In genomic region chr5:75154621-75155235, GRCm38 (mm10) we compare ENCODE assay signal across 8 mouse cellular contexts. TPM values are rescaled to one million over a fixed set of nuclear protein-coding genes. Genes with fewer than 3 reads are reported as not detected.
DNase-seq lines count a peak whose midpoint lies in the region; ATAC-seq and TF ChIP-seq lines count a peak whose summit lies in the region.

No protein-coding gene starts in this region.

- peaks cover 32% of the 10 kb centered on the region; the same call in 1 of the 2 replicates for H3K27me3 ChIP-seq in intestine, embryonic 14.5 days (replicated peaks; ENCODE audit: control insufficient read depth, insufficient read depth, low read length)
- peaks cover 71% of the 10 kb centered on the region for H3K27me3 ChIP-seq in liver, postnatal 0 days (ENCODE audit: insufficient read depth, low read length)
- H3K27me3 ChIP-seq in stomach, embryonic 15.5 days (replicated peaks) = peaks cover 22% of the 10 kb centered on the region

- no peak for TF ChIP-seq EP300 in liver, postnatal 0 days (IDR thresholded peaks at IDR 0.05; ENCODE audit: low read depth)

- intact Hi-C loops in gastrocnemius, adult 2 months (cut with DNase I) = loop anchor here (5.0 kb wide), 4 partner anchors 192 to 1302 kb away; no protein-coding TSS in a partner anchor

- H3K9ac ChIP-seq in intestine, embryonic 14.5 days (ENCODE audit: low read length) = peak overlapping the region; percentile 93
- no peak overlapping the region for H3K9ac ChIP-seq in liver, postnatal 0 days (replicated peaks)
- peak overlapping the region; percentile 23 for H3K9ac ChIP-seq in stomach, embryonic 15.5 days

- H3K36me3 ChIP-seq in intestine, embryonic 14.5 days (ENCODE audit: control insufficient read depth, insufficient read depth, low read length) = no peaks in the 10 kb centered on the region
- H3K36me3 ChIP-seq in liver, postnatal 0 days (replicated peaks; ENCODE audit: insufficient read depth, low read length) = no peaks in the 10 kb centered on the region
- no peaks in the 10 kb centered on the region for H3K36me3 ChIP-seq in stomach, embryonic 15.5 days

- ATAC-seq in intestine, embryonic 14.5 days (replicated peaks; ENCODE audit: low FRiP score, low TSS enrichment, low read depth) = no peak
- no peak for ATAC-seq in liver, postnatal 0 days
- ATAC-seq in stomach, embryonic 15.5 days (ENCODE audit: insufficient read depth, low FRiP score, low read depth) = no peak
- no peak for ATAC-seq in megakaryocyte progenitor cell, adult 5-6 weeks (replicated peaks; ENCODE audit: poor library complexity)

- H3K9me3 ChIP-seq in intestine, embryonic 14.5 days (ENCODE audit: control insufficient read depth, low read length) = no peaks in the 10 kb centered on the region
- H3K9me3 ChIP-seq in liver, postnatal 0 days (ENCODE audit: low read length) = no peaks in the 10 kb centered on the region
- H3K9me3 ChIP-seq in stomach, embryonic 15.5 days = no peaks in the 10 kb centered on the region

- H3K27ac ChIP-seq in gastrocnemius, adult 2 months = peak overlapping the region; percentile 81
- H3K27ac ChIP-seq in intestine, embryonic 14.5 days (ENCODE audit: low read depth) = peak overlapping the region; percentile 96
- H3K27ac ChIP-seq in liver, postnatal 0 days (ENCODE audit: low read depth) = peak overlapping the region; percentile 41; the same call in 1 of the 2 replicates
- H3K27ac ChIP-seq in stomach, embryonic 15.5 days = peak overlapping the region; percentile 90

- peak overlapping the region; percentile 55 for H3K4me2 ChIP-seq in intestine, embryonic 14.5 days (ENCODE audit: low read length)
- H3K4me2 ChIP-seq in liver, postnatal 0 days (ENCODE audit: low read depth, low read length) = peak overlapping the region; percentile 61
- peak overlapping the region; percentile 53 for H3K4me2 ChIP-seq in stomach, embryonic 15.5 days

- TF ChIP-seq CTCF in gastrocnemius, adult 2 months (IDR thresholded peaks at IDR 0.05) = no peak
- no peak for TF ChIP-seq CTCF in liver, postnatal 0 days (IDR thresholded peaks at IDR 0.05; ENCODE audit: low read depth)

- under 1% methylated on average over 21 of the region's 21 CpGs for WGBS in intestine, embryonic 14.5 days
- WGBS in liver, postnatal 0 days (ENCODE audit: insufficient replicate concordance) = 3% methylated on average over 21 of the region's 21 CpGs
- 1% methylated on average over 21 of the region's 21 CpGs for WGBS in stomach, embryonic 15.5 days

- peaks cover 6% of the 10 kb centered on the region for H3K4me1 ChIP-seq in intestine, embryonic 14.5 days (replicated peaks; ENCODE audit: control insufficient read depth, insufficient read depth, low read length)
- peaks cover 20% of the 10 kb centered on the region for H3K4me1 ChIP-seq in liver, postnatal 0 days (ENCODE audit: insufficient read depth)
- H3K4me1 ChIP-seq in stomach, embryonic 15.5 days = peaks cover 30% of the 10 kb centered on the region

- H3K4me3 ChIP-seq in gastrocnemius, adult 2 months = peak overlapping the region; percentile 77
- peak overlapping the region; percentile 63 for H3K4me3 ChIP-seq in intestine, embryonic 14.5 days (ENCODE audit: low read depth, low read length)
- H3K4me3 ChIP-seq in liver, postnatal 0 days (ENCODE audit: low read depth, low read length) = peak overlapping the region; percentile 40
- peak overlapping the region; percentile 59 for H3K4me3 ChIP-seq in stomach, embryonic 15.5 days (replicated peaks)

- DNase-seq in urinary bladder, adult 2 months (ENCODE audit: low spot score) = peak; percentile 25
- DNase-seq in urinary bladder, postnatal 10 days (ENCODE audit: low spot score) = no peak
- peak; percentile 73 for DNase-seq in gastrocnemius, adult 2 months
- DNase-seq in intestine, embryonic 14.5 days (ENCODE audit: low spot score) = peak; percentile 82
- no peak for DNase-seq in liver, postnatal 0 days
- DNase-seq in layer of hippocampus, adult 18-20 months (ENCODE audit: low spot score in 2 of 2) = no peak

RNA-seq across cellular contexts. Expression of gene Pdgfra, which starts 2.6 kb away (rescaled TPM):
- 33.3 and 53.6 TPM in 2 replicates for polyA plus RNA-seq in urinary bladder, adult 2 months (2012; rRNA removed)
- total RNA-seq in gastrocnemius, adult 2 months (2021) = 10 to 100 TPM; 16.6 to 21.7 TPM
- 50.9 and 62.3 TPM in 2 replicates for polyA plus RNA-seq in intestine, embryonic 14.5 days (2014; fragmentation: Nextera tagmentation; extraction: Ambion mirVana)
- polyA plus RNA-seq in liver, postnatal 0 days (2015; fragmentation: Nextera tagmentation; extraction: Ambion mirVana) = 1.3 TPM in 2 replicates
- polyA plus RNA-seq in stomach, embryonic 15.5 days (2015; fragmentation: Nextera tagmentation; extraction: Ambion mirVana) = 29.2 and 34.8 TPM in 2 replicates
- total RNA-seq in megakaryocyte progenitor cell, adult 5-6 weeks (2015) = not detected in 2 replicates
- total RNA-seq in megakaryocyte progenitor cell, adult 5-6 weeks (2017) = 0.08 TPM in 1 of 2 replicates, not detected in the other
- total RNA-seq in layer of hippocampus, adult 18-20 months (2021) = 10 to 100 TPM; 31.8 to 33.5 TPM

Comparison
In these comparisons a context has a peak if more than half of its experiments do, and no peak if none do; other contexts are left out.
1. DNase-seq: peak in urinary bladder, adult 2 months (single experiment), gastrocnemius, adult 2 months (single experiment) and intestine, embryonic 14.5 days (single experiment); none in urinary bladder, postnatal 10 days (single experiment), liver, postnatal 0 days (single experiment) and layer of hippocampus, adult 18-20 months (0 of 2).
2. H3K27ac ChIP-seq: peak in every context shown above with its lines; median percentile 96 in intestine, embryonic 14.5 days; 90 in stomach, embryonic 15.5 days; 81 in gastrocnemius, adult 2 months; 41 in liver, postnatal 0 days.
3. RNA of gene Pdgfra, which starts 2.6 kb away (polyA plus RNA-seq): 50.9 to 62.3 TPM in intestine, embryonic 14.5 days, 33.3 to 53.6 TPM in urinary bladder, adult 2 months and 29.2 to 34.8 TPM in stomach, embryonic 15.5 days; 1.3 TPM in liver, postnatal 0 days; every median in the first group is over 10 times any median in the second.
4. Peak in every context shown above with its lines, with median percentiles within 50 percentile points of each other: H3K4me3 ChIP-seq and H3K4me2 ChIP-seq.